Mouse (Mus musculus) heart, embryonic 14.5 days (tissue): ENCODE measurements around the gene Prim1. TPM values are rescaled to one million over a fixed set of nuclear protein-coding genes. Genes with fewer than 3 reads are reported as not detected.
A peak's percentile ranks its signal among the peaks of the same experiment; 100 is the strongest.

Experiments
- ATAC-seq: fragments of 200-750 bp; cut with Nextera tagmentation; 2 replicates; pipeline ENCODE4 v1.8.0; 2017; ENCODE audit warnings: low read depth, moderate TSS enrichment; ENCODE audit not compliant: insufficient number of reproducible peaks, insufficient read depth, low FRiP score
- H3K27ac ChIP-seq, 2 experiments: fragments of 200-500 bp in 1 of 2; fragments of 300-500 bp in 1 of 2; sonication (generic) in 1 of 2; replicated peaks in 1 of 2; 2 replicates each; pipeline ENCODE4 v1.5.1; 2012 to 2014; ENCODE audit warnings: low read depth in 2 of 2, low read length in 2 of 2, control low read depth in 1 of 2, mild to moderate bottlenecking in 1 of 2, mixed read lengths in 1 of 2; ENCODE audit not compliant: control insufficient read depth in 1 of 2, insufficient read depth in 1 of 2
- H3K27me3 ChIP-seq: fragments of 300-500 bp; sonication (generic); 2 replicates; pipeline ENCODE4 v1.6.1; 2014; ENCODE audit warnings: mild to moderate bottlenecking, low read length, control low read depth; ENCODE audit not compliant: control insufficient read depth, insufficient read depth
- H3K36me3 ChIP-seq: fragments of 300-500 bp; sonication (generic); 2 replicates; pipeline ENCODE4 v1.6.1; 2014; ENCODE audit warnings: mild to moderate bottlenecking, control low read depth, low read length, mixed read lengths; ENCODE audit not compliant: control insufficient read depth, insufficient read depth
- H3K4me1 ChIP-seq, 2 experiments: fragments of 200-500 bp in 1 of 2; fragments of 300-500 bp in 1 of 2; sonication (generic) in 1 of 2; 2 replicates each; pipeline ENCODE4 v1.6.1; 2012 to 2014; ENCODE audit warnings: low read length in 2 of 2, control low read depth in 1 of 2, mixed read lengths in 1 of 2; ENCODE audit not compliant: control insufficient read depth in 2 of 2, insufficient read depth in 2 of 2
- H3K4me2 ChIP-seq: fragments of 300-500 bp; sonication (generic); 2 replicates; pipeline ENCODE4 v1.6.1; 2014; ENCODE audit warnings: mild to moderate bottlenecking, low read length
- H3K4me3 ChIP-seq, 2 experiments: fragments of 200-500 bp in 1 of 2; fragments of 300-500 bp in 1 of 2; sonication (generic) in 1 of 2; 2 replicates each; pipeline ENCODE4 v1.5.1; 2012 to 2014; ENCODE audit warnings: low read length in 2 of 2, mild to moderate bottlenecking in 2 of 2, control low read depth in 1 of 2, low read depth in 1 of 2, moderate library complexity in 1 of 2; ENCODE audit not compliant: control insufficient read depth in 1 of 2, insufficient read depth in 1 of 2
- H3K9ac ChIP-seq: fragments of 300-500 bp; sonication (generic); 2 replicates; pipeline ENCODE4 v1.6.1; 2014; ENCODE audit warnings: mild to moderate bottlenecking, low read length
- H3K9me3 ChIP-seq: fragments of 300-500 bp; sonication (generic); 2 replicates; pipeline ENCODE4 v1.6.1; 2016; ENCODE audit warnings: low read length, control low read depth; ENCODE audit not compliant: control insufficient read depth
- WGBS: fragments of 180-500 bp; shearing (Covaris S2); extraction: QIAGEN DNeasy Blood & Tissue Kit; methylation state at CpG from one replicate; pipeline ENCODE4 v1.1.7; 2014; 5-methylcytosine and 5-hydroxymethylcytosine counted together
- polyA plus RNA-seq: library from polyadenylated mRNA; unstranded; fragments of >200 nt; fragmentation: Nextera tagmentation; extraction: Ambion mirVana; gene quantifications from 2 replicates; pipeline ENCODE4 v1.2.1, GENCODE M21; 2014

Gene Prim1
- polyA plus RNA-seq, 1 experiment from 2014 or later = 44.8 TPM

DNA sequence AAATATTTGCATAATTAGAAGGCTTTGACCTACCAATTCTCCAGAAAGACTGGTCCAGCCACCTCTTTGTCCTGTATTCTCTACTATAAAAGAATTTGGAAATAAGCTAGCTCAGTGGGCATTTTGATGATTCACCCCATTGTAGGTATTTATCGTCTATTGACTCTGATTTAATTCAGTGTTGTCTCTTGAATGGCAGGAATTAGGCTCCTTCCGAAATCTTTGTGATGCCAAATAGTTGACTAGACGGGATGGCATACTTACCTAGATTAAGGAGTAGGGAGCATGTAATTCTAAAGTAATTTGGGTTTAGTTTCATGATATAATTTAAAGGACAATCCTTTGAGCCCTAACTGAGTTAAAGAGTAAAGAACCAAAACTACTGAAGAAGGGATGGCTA, 23.0 kb downstream of the Prim1 start:
- Histone ChIP-seq H3K9ac (peak overlapping the region; percentile 39; the same call in 1 of the 2 replicates), H3K4me1 (peaks cover 10 to 61% of the 10 kb centered on the region in 2 experiments), H3K27ac (no peak overlapping the region), H3K27me3 (no peaks in the 10 kb centered on the region), H3K4me3 (0 out of 4 replicates have a peak overlapping the region, but pooled peaks of 1 of the 2 experiments have one; percentile 88), H3K4me2 (peak overlapping the region; percentile 84), H3K9me3 (no peaks in the 10 kb centered on the region), H3K36me3 (peaks cover 57% of the 10 kb centered on the region)
- WGBS = 70% methylated on average over 3 of the region's 3 CpGs
- no peak for ATAC-seq

DNA sequence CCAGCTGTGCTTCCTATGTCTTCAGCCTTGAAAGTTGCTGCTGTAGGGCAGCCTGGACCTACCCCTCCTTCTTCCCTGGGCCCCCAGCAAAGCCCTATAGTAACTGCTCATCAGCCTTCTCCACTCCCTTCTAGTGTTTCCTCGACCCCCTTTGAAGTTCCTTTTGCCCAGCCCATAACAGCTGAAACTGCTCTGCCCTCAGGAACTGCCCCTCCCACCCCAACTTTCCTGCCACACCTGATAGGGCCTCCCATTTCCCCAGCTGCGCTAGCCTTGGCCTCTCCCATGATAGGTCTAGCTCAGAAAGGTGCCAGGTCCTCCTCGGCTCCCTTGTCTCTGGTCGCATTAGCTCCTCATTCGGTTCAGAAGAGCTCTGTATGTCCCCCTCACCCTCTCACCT, 24.2 kb downstream of the Prim1 start:
- Histone ChIP-seq H3K4me1 (peaks cover 21 to 74% of the 10 kb centered on the region in 2 experiments), H3K27ac (no peak overlapping the region)

DNA sequence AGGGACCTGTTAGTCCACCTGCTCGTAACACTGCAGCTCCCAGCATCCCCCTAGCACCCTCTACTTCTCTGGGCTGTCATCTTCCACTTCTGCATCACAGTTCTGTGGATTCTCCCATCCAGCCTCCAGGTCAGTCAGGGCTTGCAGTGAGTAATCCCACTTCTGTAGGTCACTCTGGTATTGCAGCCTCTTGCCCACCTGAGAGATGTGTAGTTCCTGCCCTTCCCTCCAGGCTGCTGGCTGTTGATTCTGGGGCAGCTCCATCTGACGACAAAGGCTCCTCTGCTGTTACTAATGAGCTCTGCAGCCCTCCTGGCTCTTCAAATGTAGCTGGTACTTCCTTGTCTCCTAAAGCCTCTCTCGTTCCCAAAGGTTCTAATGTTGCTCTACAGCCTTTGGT, 24.9 kb downstream of the Prim1 start:
- Histone ChIP-seq H3K36me3 (peaks cover 70% of the 10 kb centered on the region), H3K4me1 (peaks cover 23 to 76% of the 10 kb centered on the region in 2 experiments), H3K4me2 (no peak overlapping the region), H3K27ac (no peak overlapping the region), H3K9ac (peak overlapping the region; percentile 23; the same call in 1 of the 2 replicates), H3K27me3 (no peaks in the 10 kb centered on the region), H3K9me3 (no peaks in the 10 kb centered on the region), H3K4me3 (no peak overlapping the region)
- WGBS = 64% methylated on average over 3 of the region's 3 CpGs
- no peak for ATAC-seq

More for the DNA sequence above, 24.2 kb downstream of the Prim1 start:
- Histone ChIP-seq H3K9ac (0 out of 2 replicates have a peak overlapping the region, but pooled peaks have one; percentile 8), H3K36me3 (peaks cover 63% of the 10 kb centered on the region), H3K27me3 (no peaks in the 10 kb centered on the region), H3K4me3 (no peak overlapping the region), H3K4me2 (no peak overlapping the region), H3K9me3 (no peaks in the 10 kb centered on the region)
- no peak for ATAC-seq
- WGBS = 48% methylated on average over 5 of the region's 5 CpGs

DNA sequence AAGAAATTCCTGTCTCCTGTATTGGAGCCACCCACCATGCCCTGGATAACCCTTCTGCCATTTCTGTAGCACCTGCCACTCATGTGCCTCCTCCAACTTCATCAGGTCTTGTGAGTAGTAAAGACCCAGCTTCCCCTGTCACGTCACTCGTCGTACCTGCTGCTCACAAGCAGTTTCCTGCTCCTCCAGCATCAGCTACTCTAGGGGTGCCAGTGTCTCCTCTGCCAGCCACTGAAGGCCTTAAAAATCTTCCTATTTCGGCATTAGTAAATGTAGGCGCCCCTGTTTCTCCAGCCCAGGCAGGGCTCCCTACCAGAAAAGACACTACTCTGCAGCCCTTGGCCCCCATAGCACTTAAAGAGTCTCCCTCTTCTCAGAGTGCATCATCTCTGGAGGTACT, 25.3 kb downstream of the Prim1 start:
- peaks cover 23 to 80% of the 10 kb centered on the region in 2 experiments for H3K4me1 ChIP-seq
- WGBS = 85% methylated on average over 5 of the region's 5 CpGs
- H3K27ac ChIP-seq = no peak overlapping the region
- H3K9me3 ChIP-seq = no peaks in the 10 kb centered on the region
- H3K4me3 ChIP-seq = no peak overlapping the region
- H3K27me3 ChIP-seq = no peaks in the 10 kb centered on the region
- no peak for ATAC-seq
- H3K9ac ChIP-seq = peak overlapping the region; percentile 23; the same call in 1 of the 2 replicates
- H3K4me2 ChIP-seq = no peak overlapping the region
- H3K36me3 ChIP-seq = peaks cover 74% of the 10 kb centered on the region

DNA sequence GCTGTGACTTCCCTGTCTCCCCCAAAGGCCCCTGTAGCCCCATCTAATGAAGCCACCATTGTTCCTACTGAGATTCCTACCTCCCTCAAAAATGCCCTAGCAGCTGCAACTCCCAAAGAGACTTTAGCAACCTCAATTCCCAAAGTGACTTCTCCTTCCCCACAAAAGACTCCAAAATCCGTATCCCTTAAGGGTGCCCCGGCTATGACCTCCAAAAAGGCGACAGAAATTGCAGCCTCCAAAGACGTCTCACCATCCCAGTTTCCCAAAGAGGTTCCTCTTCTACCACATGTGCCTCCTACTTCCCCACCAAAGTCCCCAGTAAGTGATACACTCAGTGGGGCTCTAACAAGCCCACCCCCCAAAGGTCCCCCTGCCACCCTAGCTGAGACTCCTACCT, 26.7 kb downstream of the Prim1 start:
- Histone ChIP-seq H3K27me3 (no peaks in the 10 kb centered on the region), H3K4me1 (peaks cover 23 to 80% of the 10 kb centered on the region in 2 experiments), H3K4me3 (no peak overlapping the region), H3K4me2 (no peak overlapping the region), H3K9ac (peak overlapping the region; percentile 21; the same call in 1 of the 2 replicates), H3K9me3 (no peaks in the 10 kb centered on the region), H3K27ac (no peak overlapping the region), H3K36me3 (peaks cover 88% of the 10 kb centered on the region)
- no peak for ATAC-seq
- WGBS = 68% methylated on average over 4 of the region's 4 CpGs

DNA sequence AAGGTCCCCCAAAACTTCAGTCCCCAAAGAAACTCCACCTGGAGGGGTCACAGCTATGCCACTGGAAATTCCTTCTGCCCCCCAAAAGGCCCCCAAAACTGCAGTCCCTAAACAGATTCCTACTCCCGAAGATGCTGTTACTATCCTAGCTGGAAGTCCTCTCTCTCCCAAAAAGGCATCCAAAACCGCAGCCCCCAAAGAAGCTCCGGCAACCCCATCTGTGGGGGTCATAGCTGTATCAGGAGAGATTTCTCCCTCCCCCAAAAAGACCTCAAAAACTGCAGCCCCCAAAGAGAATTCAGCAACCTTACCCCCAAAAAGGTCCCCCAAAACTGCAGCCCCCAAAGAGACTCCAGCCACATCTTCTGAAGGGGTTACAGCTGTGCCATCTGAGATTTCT, 27.5 kb downstream of the Prim1 start:
- Histone ChIP-seq H3K36me3 (peaks cover 91% of the 10 kb centered on the region), H3K4me3 (no peak overlapping the region), H3K27me3 (no peaks in the 10 kb centered on the region), H3K9ac (peak overlapping the region; percentile 6; the same call in 1 of the 2 replicates), H3K4me1 (peaks cover 23 to 75% of the 10 kb centered on the region in 2 experiments), H3K27ac (peak overlapping the region in 1 of 2 experiments; percentile 59; a peak in 1 of 4 replicates), H3K4me2 (no peak overlapping the region), H3K9me3 (no peaks in the 10 kb centered on the region)
- WGBS = 87% methylated on average over 3 of the region's 3 CpGs
- no peak for ATAC-seq

GRCm38 (mm10) chr10:128043041-128043835, 28.3 kb downstream of the Prim1 start:
- 35% methylated on average over 3 of the region's 3 CpGs for WGBS
- no peak for ATAC-seq
- H3K4me3 ChIP-seq = no peak overlapping the region
- H3K4me1 ChIP-seq = peaks cover 21 to 68% of the 10 kb centered on the region in 2 experiments
- peak overlapping the region; percentile 59 to 60 for H3K27ac ChIP-seq
- peak overlapping the region; percentile 9; the same call in 1 of the 2 replicates for H3K4me2 ChIP-seq
- peaks cover 92% of the 10 kb centered on the region for H3K36me3 ChIP-seq
- H3K9ac ChIP-seq = peak overlapping the region; percentile 55
- H3K27me3 ChIP-seq = no peaks in the 10 kb centered on the region
- H3K9me3 ChIP-seq = no peaks in the 10 kb centered on the region
